ENCODE assay signal across 31 mouse cellular contexts in genomic region chr12:81679807-81680529, GRCm38 (mm10). TPM values are rescaled to one million over a fixed set of nuclear protein-coding genes. Genes with fewer than 3 reads are reported as not detected.
DNase-seq lines count a peak whose midpoint lies in the region; ATAC-seq and TF ChIP-seq lines count a peak whose summit lies in the region.
"Had no signal": no experiment of that assay in that cellular context is flagged by ENCODE, and none has a peak within 500 bp of the region (broad histone marks: within the 10 kb centered on the region; RNA-seq: fewer than 3 reads in every experiment).

No protein-coding gene starts in this region.

- CTCF ChIA-PET in Patski (lab: Charles Lee), result interaction anchor here (1.8 kb wide), 1 partner anchor 19 kb away, joined by 4 read pairs; no protein-coding TSS in a partner anchor

- TF ChIP-seq CTCF in CH12.LX (conservative IDR thresholded peaks at IDR 0.05 in 1 of 2, IDR thresholded peaks at IDR 0.05 in 1 of 2; ENCODE audit: low read depth in 2 of 2, low read length in 2 of 2) (no peak), Patski (IDR thresholded peaks at IDR 0.05) (no peak)

- DNase-seq in 3134 (ENCODE audit: extremely low read depth, insufficient read length, low spot score) (peak; percentile 21), 3T3-L1 (ENCODE audit: low read depth, low spot score) (peak; percentile 51), CH12.LX (ENCODE audit: extremely low read depth) (no peak), Patski (ENCODE audit: low read depth, low spot score) (peak; percentile 53)
- DNase-seq in cerebellum, postnatal 36 days, result no peak
- DNase-seq in thymus, postnatal 36 days, result no peak
- DNase-seq in cerebellum, adult 11-12 months, result no peak
- DNase-seq: adrenal gland, postnatal 10 days; adrenal gland, postnatal 36 days; cerebellum, adult 11 months; cerebellum, adult 8-10 months; cerebellum, postnatal 14 days; forebrain, postnatal 0 days; gastrocnemius, adult 2 months; gastrocnemius, postnatal 14 days; heart, adult 18-20 months; heart, postnatal 10 days; heart, postnatal 4 days; kidney, adult 18-20 months; kidney, adult 9 months had no signal

- dilution Hi-C loops in CH12.LX (cut with MboI; ENCODE audit: extremely low pct_ligation_motif_present, extremely low pct_unique_long_range_greater_than_20kb, low sequenced_read_pairs), result no loop called here

- TF ChIP-seq POLR2A in CH12.LX (IDR thresholded peaks at IDR 0.05; ENCODE audit: low read depth, low read length), result no peak

- TF ChIP-seq RAD21 in CH12.LX (IDR thresholded peaks at IDR 0.05; ENCODE audit: low read depth, low read length), result no peak

- no peak for TF ChIP-seq EP300 in CH12.LX (IDR thresholded peaks at IDR 0.05; ENCODE audit: low read length)

- POLR2A ChIA-PET in Patski (lab: Charles Lee), result no interaction called here

- peaks cover 4 to 53% of the 10 kb centered on the region in 2 experiments; a peak in 3 of 4 replicates for H3K4me1 ChIP-seq in CH12.LX (ENCODE audit: control insufficient read depth in 1 of 2, insufficient read depth in 2 of 2)
- H3K4me1 ChIP-seq: embryonic facial prominence, embryonic 13.5 days; heart, embryonic 15.5 days had no signal

- H3K4me2 ChIP-seq in CH12.LX (ENCODE audit: insufficient read depth, low read depth, poor library complexity, severe bottlenecking), result no peak overlapping the region
- H3K4me2 ChIP-seq: embryonic facial prominence, embryonic 13.5 days; forebrain, embryonic 13.5 days; heart, embryonic 12.5 days; heart, embryonic 15.5 days; hindbrain, embryonic 14.5 days had no signal

- in situ Hi-C loops in CH12.LX (cut with MboI; ENCODE audit: low pct_ligation_motif_present, low pct_unique_long_range_greater_than_20kb, low sequenced_read_pairs), result no loop called here
- in situ Hi-C loops in Patski (cut with MboI; ENCODE audit: low pct_unique_long_range_greater_than_20kb), result no loop called here

- ATAC-seq in Patski, result peak; percentile 70
- ATAC-seq: forebrain, embryonic 13.5 days; forebrain, postnatal 0 days; hindbrain, postnatal 0 days; inflammation-experienced regulatory T-cells, adult 6 months; intestine, embryonic 16.5 days had no signal

- no peaks in the 10 kb centered on the region for H3K79me2 ChIP-seq in CH12.LX (replicated peaks; ENCODE audit: control insufficient read depth, extremely low read depth, insufficient read depth, poor library complexity, severe bottlenecking)

- H3K36me3 ChIP-seq in CH12.LX (replicated peaks in 1 of 2; ENCODE audit: control insufficient read depth in 1 of 2, insufficient read depth in 1 of 2, low read length in 1 of 2), result no peaks in the 10 kb centered on the region
- H3K36me3 ChIP-seq: embryonic facial prominence, embryonic 13.5 days; forebrain, embryonic 10.5 days; heart, embryonic 12.5 days; heart, embryonic 15.5 days had no signal

- no peak overlapping the region for H3K4me3 ChIP-seq in CH12.LX (replicated peaks in 1 of 3; ENCODE audit: low read depth in 2 of 3, low read length in 2 of 3, poor library complexity in 1 of 3)
- H3K4me3 ChIP-seq: embryonic facial prominence, embryonic 13.5 days; forebrain, embryonic 10.5 days; forebrain, embryonic 13.5 days; gastrocnemius, adult 2 months; heart, embryonic 12.5 days; heart, embryonic 15.5 days had no signal

- H3K9me3 ChIP-seq in CH12.LX (replicated peaks; ENCODE audit: low read length), result no peaks in the 10 kb centered on the region
- H3K9me3 ChIP-seq: embryonic facial prominence, embryonic 13.5 days; forebrain, embryonic 10.5 days; forebrain, embryonic 13.5 days; heart, embryonic 12.5 days; heart, embryonic 15.5 days had no signal

- H3K27ac ChIP-seq in CH12.LX (ENCODE audit: insufficient read depth, low read depth), result no peak overlapping the region
- H3K27ac ChIP-seq: embryonic facial prominence, embryonic 13.5 days; forebrain, embryonic 10.5 days; forebrain, embryonic 13.5 days; gastrocnemius, adult 2 months; heart, embryonic 15.5 days; hindbrain, embryonic 14.5 days; hindbrain, postnatal 0 days had no signal

- H3K27me3 ChIP-seq in CH12.LX (replicated peaks) (no peaks in the 10 kb centered on the region), Patski (no peaks in the 10 kb centered on the region)
- H3K27me3 ChIP-seq: embryonic facial prominence, embryonic 13.5 days; forebrain, embryonic 13.5 days; heart, embryonic 12.5 days; heart, embryonic 15.5 days had no signal

- H3K9ac ChIP-seq in CH12.LX (ENCODE audit: insufficient read depth, low read depth), result no peak overlapping the region
- H3K9ac ChIP-seq: embryonic facial prominence, embryonic 13.5 days; forebrain, embryonic 13.5 days; forebrain, postnatal 0 days; heart, embryonic 12.5 days; heart, embryonic 15.5 days; hindbrain, embryonic 14.5 days had no signal

TF ChIP-seq in CH12.LX, 34 proteins besides CTCF, POLR2A, EP300 and RAD21:
- TF ChIP-seq USF2 (conservative IDR thresholded peaks at IDR 0.05; ENCODE audit: low read depth, low read length) (no peak), ETS1 (conservative IDR thresholded peaks at IDR 0.05; ENCODE audit: low read depth, low read length) (no peak), ZMIZ1 (IDR thresholded peaks at IDR 0.05; ENCODE audit: low read depth, low read length) (no peak), NRF1 (IDR thresholded peaks at IDR 0.05; ENCODE audit: low read depth, low read length) (no peak), MAFK (IDR thresholded peaks at IDR 0.05; ENCODE audit: insufficient replicate concordance, low read length) (peak; percentile 73)

RNA-seq across cellular contexts. Expression of gene Ttc9, which starts 48.9 kb away (rescaled TPM):
- not detected in 2 replicates for total RNA-seq in CH12.LX (2012; rRNA removed)
- not detected in 2 replicates for total RNA-seq in CH12.LX (2014; rRNA removed)
- 0.07 TPM in 1 of 2 replicates, not detected in the other for polyA plus RNA-seq in CH12.LX (2012; ENCODE audit: insufficient read length, low read depth)
- polyA plus RNA-seq in Patski (2021), result 28.1 TPM
- total RNA-seq: common myeloid progenitor, adult 5-6 weeks; MEL had no signal

Comparison
In these comparisons a context has a peak if more than half of its experiments do, and no peak if none do; other contexts are left out.
1. DNase-seq: peak in 3134 (single experiment), 3T3-L1 (single experiment) and Patski (single experiment); none in CH12.LX (single experiment), cerebellum, postnatal 36 days (0 of 2), thymus, postnatal 36 days (0 of 2) and cerebellum, adult 11-12 months (single experiment).
2. RNA of gene Ttc9, which starts 48.9 kb away (polyA plus RNA-seq): 28.1 TPM in Patski (single experiment); 0.07 TPM in CH12.LX; every median in the first group is over 10 times any median in the second.